Mouse (Mus musculus): ENCODE data around the gene Nek8.
A peak's percentile ranks its signal among the peaks of the same experiment; 100 is the strongest.

Gene Nek8

DNA sequence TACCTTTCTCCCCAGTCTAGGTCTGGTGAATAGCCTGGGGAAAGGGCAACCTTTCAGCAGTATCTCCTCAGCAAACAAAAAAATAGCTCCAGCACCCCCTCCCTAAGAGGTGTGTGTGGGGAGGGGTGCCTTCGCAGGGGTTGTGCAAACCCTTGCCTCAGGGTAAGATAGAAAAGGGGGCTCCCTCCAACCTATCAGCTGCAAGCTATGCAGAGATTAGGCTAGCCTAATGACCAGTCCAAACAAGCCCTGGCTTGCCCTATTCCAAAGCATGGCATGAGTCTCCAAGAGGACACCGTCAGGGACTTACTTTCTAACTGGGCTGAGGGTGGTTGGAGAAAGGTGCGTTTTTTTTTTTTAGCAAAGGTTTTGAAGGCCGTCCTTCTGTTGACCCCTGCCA, 10.3 kb downstream of the Nek8 start:
- DNase-seq = no peak

DNA sequence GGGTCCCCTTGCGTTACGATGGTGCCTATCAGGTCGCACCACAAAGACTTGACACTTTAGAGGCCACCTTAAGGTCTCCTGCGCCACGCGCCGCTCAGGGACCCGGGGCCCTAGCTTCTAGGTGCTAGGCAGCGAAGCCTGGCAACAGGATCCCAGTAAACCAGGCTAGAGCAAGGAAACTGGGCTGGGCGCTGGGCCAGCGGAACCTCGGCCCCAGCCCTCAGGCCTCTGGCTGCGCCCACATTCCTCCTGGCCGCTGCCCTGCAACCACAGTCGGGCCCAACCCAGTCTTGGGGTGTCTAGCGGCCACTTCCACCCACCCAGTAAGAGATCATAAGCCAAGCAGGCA, 10.7 kb downstream of the Nek8 start:
- DNase-seq = no peak

DNA sequence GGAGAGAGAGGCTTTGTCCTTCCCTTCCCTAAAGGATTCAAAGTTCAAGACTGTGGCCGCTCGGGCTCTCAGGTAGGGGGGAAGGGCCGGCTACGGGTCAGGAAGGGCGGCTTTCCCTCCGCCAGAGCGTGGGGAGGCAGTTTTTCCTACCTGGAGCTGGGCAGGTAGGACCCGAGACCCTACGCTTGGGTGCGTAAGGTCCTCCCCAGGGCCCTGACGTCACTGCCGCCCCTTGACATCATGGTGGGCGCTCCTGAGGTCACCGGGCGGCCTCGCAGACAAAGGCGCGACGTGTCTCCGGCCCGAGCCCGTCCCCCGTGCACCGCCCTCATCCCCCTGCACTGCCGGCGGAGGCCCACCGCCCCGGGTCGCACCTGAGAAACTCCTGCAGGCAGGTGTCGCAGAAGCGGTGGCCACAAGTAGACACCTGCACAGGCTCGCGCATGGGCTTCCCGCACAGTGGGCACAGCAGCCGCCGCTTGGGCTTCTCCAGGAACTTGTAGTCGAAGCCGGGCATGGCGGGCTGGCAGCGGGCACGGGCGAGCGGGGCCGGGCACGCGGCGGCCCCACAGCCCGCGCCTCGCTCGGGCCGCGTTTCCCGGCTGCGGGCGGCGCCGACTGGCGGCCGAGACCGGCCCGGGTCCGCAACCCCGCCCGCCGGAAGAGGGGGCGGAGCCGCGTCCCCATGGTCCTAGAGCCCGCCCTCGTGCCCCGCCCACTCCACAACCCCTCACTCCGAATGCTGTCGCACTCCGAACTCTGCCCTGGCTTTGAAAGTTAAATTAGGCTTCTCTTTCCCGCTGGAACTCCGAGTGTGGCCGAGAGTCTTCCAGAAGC, 11.3 kb downstream of the Nek8 start, which contains the start of gene Traf4:
TSS of gene Traf4 (minus strand) at position 666 of the 837 bp plus-strand sequence.
- peak; percentile 69 for DNase-seq

DNA sequence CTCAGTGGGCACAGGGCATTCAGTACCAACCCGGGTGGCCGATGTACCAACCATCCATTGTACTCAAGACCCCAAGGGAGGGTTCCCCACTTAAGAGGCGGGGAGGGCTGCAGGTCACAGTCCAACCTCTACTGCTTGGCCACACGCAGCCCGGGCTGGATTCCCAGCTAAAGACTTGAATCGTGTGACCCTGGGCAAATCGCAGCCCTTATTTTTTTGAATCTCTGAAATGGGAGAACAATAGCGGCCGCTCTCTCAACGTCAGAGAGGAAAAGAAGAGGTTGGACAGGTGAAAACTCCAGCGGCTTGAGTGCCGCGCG, 11.9 kb downstream of the Nek8 start:
- no peak for DNase-seq

DNA sequence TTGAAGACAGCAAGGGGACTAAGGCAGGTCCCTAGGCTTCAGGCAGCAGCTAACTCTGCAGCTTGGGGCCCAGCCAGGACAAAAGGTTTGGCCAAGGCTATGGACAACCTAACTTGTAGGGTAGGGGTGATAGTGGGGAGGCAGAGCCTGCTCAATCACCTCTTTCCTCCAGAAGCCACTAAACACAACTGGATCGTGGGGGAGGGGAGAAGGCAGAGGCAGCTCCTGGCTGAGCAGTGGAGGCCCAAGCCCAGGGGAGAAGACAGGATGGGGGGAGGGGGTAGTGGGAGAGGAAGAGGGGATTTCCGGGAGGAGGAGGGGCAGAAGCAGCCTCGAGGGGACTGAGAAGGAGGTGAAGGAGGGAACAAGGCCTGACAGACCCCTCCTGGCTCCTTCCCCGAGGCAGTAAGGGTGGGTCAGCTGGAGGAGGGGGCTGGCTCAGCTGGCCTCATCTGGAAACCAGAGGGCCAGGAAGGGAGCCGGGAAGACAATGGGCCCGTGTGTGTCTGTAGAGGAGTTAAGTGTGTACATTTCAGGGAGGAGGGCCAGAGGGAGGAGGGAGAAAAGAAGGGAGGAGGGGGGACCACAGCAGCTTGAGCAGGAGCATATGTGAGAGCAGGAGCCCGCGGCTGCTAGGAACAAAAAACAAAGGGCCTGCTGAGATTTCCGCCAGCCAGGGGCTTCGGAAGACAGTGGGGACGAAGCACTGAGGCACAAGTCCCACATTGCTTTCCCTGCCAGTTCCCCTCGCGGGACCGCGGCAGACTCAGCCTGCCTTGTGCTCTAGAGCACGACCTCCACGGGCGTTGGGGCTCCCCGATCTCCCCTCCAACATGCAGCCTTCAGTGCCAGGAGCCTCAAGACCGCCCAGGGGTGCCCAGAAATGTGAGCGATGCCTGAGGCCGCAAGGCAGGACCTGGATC, 12.5 kb downstream of the Nek8 start:
- DNase-seq = no peak

DNA sequence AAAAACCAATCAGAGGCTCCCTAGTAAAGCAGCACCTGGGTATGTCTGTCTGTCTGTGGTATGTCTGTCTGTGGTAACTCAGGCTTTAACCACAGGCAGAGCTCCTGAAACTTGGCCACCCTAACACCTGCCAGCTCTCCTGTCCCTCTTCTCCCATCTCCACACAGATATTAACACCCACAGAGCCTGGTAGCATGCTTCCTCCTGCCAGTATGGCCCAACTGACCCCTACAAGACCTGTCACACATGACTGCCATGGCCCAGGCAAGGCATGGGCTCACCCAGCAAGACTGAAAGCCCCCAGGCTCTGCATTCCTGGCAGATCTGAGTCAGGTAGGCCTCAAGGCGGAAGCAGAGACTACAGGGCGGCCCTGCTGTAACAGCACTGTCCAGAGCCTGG, 13.4 kb downstream of the Nek8 start:
- DNase-seq = no peak

DNA sequence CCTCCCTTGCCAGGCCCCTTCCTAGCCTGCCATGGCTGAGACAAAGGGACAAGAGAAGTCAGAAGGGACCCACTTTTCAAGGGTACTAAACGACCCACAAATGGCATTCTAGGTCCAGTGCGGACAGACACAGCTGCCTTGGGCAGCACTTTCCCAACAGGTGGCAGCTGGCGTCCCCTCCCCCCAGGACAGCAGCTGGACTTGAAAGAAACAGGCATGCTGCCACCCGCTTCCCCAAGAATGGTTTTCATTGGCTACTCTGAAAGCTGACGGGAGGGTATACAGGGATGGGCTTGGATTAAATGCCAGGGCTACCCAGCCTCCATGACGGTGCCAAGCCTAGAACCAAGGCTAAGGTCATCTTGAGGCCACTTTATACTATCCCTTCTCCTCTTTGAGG, 14.0 kb downstream of the Nek8 start:
- no peak for DNase-seq

DNA sequence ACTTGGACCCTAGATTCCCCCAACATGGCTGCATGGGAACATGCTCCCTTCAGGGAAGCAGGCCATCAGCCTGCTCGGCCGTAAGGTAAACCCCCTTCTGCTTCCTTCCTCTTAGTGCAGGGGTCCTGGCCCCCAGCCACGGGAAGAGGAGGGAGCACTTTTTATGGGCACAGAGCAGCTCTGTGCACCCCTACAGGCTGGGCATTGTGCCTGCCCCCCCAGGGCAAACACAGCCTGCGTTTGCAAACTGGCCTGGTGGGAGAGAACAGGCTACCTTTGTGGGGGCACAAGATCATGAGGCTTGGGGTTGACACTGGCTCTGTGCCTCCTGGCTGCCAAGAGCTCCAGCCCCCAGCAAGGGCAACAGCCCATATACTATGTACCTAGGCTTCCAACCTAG, 14.5 kb downstream of the Nek8 start:
- no peak for DNase-seq

DNA sequence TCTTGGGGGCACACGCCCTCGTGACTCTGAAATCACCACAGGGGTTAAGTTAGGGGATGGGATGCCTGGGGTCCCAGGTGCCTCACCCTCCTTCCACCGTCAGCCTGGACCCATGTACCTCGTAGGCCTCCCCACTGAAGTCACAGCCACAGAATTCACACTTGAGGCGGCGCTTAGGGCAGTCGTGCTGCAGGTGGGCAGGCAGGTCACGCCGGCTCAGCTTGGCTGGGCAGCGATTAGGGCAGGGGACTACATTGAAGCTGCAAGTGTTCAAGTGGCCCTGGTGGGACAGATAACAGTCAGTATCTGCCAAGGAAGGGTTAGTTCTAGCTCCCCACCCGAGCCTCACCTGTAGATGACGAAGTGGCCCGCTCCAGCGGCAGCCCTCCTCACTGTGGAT, 15.3 kb downstream of the Nek8 start:
- DNase-seq = no peak

DNA sequence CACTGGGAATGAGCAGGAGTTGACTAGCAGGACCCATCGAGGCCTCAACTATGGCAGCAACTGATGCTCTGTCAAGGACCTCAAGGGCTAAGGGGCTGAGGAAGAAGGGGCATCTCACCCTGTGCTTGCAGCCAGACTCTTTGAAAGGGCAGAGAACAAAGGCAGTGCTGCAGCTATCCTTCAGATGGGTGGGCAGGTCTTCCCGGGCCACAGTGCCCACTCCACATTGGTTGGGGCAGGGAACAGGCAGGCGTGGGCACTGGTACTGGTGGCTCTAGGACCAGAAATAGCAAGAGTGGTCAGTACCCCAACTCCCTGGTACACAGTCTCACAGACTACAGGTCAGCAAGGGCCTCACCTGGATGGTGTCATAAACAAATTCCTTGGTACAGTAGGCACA, 15.8 kb downstream of the Nek8 start:
- no peak for DNase-seq

DNA sequence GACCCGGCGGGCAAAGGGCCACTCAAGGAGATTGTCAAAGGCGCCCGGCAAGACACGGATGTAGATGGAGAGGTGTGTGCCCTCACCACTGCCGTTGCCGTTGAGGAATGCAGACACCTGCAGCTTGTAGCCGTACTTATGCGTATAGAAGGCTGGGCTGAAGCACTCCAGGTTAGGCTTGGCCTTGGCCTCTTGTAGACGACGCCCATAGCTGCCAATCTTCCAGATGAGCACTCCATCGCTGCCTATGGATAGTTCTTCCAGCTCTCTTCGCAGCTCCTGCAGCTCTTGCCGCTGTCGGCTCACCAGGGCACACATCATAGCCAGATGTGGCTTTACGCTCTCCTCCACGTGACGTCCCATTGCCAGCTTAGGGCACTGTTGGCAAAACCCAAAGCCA, 16.3 kb downstream of the Nek8 start:
- DNase-seq = no peak

DNA sequence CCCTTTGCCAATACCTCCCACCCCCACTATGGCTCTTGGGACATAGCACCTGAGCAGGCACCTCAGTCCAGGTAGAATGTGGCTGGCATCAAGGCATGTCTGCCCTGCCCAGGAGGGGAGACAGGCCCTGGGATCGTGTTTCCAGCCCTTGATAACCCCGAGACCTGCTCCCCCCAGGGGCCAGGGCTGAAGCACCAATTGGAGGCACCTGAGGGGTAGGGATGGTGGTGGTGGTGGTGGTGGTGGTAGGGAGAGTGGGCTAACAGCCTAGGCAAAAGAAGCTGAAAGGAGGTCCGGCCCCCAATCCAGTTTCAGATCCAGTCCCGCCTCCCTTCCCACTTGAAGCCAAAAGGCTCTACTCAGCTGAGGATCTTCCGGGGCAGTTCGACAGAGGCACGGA, 16.9 kb downstream of the Nek8 start:
- peak; percentile 26 for DNase-seq

DNA sequence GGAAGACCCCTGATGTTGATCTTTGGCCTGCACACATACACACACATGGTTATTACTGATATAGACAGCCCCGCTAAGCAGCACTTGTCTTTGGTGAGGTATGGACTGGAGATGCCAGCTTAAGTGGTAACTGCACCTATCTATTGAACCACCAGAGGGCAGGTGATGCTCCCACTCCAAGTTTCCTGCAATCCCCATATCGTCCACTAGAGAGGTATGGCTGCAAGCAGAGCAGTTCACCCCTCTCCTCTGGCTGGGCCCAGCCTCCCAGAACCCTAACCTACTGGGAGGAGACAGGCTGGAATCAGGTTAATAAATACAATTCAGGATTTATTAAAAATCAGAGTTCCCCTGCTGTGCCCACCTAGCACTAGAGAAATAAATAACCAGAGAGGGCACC, 17.4 kb downstream of the Nek8 start:
- peak; percentile 80 for DNase-seq

DNA sequence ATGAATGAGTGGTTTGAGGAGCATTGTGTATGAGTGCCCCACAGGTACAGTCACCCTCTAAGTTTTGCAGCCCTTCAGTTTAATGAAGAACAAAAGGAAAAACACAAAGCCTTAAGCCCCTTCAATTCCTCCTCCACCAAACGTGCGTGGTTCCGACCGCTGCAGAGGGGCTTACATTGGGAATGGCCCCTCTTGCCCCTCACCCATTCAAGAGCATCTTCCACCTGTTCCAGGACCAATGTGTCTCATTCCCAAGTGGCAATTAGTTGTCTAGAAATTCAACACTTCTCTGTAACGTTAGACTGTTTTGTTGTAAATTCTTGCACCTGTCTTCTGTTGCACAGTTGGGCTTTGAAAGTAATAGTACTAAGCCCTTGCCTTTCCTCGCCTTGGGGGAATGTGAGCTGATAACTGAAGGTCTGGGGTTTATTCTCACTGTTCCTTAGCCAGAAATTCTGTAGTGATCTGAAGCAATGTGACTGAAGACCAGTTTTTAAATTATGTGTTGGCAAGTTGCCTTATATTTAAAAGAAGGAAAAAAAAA, 20.2 kb downstream of the Nek8 start:
- DNase-seq = no peak

DNA sequence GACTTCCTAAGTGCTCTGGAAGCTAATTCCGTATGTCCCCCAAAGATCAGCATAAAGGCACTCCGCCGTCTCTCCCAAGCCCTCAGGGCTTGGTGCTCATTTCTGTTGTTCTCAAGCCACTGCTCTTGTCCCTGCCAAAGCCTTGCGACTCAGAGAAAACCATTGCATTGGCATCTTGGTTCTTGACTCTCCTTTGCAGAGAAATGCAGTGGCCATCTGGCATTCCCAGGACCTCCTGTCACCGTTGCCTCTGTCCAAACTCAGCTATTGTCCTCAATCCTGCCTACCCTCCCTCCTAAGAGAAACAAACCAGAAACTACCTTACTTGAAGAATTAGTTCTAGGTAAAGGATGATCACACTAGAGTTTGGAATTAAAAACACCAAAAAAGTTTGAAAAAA, 20.8 kb downstream of the Nek8 start:
- DNase-seq = peak; percentile 28

DNA sequence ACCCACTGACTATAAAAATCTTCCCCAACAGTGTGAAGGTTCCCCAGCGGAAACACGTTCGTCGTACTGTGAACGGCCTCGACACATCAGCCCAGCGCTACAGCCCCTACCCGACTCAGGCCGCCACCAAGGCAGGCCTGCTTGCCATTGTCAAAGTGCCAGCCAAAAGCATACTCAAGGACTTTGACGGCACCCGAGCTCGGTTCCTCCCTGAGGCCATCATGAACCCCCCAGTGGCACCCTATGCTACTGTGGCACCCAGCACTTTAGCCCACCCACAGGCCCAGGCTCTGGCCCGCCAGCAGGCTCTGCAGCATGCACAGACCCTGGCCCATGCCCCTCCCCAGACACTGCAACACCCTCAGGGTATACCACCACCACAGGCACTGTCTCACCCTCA, 22.7 kb downstream of the Nek8 start:
- DNase-seq = peak; percentile 30

DNA sequence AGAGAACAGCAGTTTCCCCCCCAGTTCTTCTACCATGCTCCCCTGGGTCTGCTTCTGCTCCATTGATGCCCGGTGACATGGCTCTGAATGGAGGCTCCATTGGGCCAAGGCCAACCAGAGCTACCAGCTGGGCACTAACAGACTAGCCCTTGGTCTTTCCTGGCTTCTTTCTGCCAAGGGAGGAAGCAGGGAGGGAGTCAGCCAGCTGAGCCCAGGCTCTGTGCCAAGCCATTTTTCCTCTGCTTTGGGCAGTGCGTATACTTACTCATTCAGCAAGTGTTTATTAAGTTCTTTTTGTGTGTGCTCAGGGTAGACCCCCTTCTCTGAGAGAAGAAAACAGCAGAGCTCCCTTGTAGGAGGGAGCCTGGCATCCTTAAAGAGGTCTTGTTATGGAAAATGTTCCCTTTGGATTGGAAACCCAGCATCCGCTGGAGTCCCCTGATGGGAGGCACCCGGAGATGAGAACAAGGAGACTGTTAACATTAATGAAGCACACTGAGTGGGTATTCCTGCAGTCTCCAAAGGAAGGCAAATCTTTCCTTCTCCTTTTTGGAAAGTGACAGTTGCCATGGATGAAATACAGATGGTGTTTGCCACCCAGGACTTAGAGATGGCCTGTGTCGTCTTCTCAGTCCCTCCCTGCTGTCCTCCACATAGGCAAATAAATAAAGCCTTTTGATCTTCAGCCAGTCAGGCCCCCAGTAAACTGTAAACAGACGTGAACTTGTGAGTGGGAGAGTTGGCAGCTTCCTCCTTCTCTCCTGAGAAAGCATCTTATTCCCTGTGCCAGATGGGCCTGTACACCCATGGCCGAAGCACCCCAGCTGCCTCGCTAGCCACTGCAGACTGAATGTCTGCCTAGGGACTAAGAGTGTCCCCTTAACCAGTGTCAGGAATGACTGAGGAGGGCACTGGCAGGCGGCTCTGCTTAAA, 23.9 kb downstream of the Nek8 start:
- peak; percentile 87 for DNase-seq

DNA sequence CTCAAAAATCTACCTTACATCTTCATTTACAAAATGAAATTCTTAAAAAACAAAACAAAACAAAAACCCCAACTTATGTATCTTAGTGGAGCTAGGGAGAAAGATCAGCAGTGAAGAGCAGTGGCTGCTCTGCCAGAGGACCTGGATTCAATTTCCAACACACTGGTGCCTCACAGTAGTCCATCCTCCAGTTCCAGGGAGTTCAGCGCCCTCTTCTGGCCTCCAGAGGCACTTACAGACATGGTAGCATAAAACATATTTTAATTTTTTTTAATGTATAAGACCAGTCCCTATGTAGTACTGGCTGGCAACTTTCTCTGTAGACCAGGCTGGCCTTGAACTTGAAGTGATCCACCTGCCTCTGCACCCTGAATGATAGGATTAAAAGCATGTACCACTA, 25.3 kb downstream of the Nek8 start:
- no peak for DNase-seq

DNA sequence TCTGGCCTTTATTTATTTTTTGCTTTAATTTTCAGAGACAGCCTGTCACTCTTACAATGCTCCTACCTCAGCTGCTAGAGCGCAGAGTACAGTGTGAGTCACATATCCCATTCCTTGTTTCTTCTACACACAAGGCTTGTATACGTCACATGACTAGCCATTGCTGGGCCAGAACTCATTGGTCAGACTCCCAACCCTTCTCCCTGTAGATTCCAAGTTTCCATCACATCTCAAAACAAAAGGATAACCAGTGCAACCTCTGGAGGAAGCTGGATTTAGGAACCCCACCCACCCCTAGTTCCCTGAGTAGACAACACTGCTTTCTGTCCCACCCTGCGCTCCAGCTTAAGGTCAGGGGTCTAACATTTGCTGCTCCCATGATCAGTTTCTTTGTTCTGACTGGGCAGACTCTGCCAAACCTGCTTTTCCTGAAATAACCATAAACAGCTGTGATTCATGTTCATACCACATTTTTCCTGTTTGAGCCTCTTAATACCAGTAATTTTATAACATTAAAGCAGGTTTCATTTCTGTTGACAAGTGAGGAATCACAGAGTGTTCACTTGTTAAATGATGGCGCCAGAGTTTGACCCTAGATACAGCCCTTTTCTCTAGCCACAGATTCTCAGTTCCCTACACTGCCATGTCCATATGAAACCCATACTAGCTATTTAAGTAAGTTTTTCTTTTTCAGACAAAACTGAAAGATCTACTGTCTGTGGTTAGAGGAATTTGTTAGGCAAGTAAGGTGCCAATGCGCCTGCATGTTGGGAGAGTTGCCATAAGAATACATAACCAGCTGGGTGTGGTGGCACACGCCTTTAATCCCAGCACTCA, 29.6 kb downstream of the Nek8 start:
- DNase-seq = no peak

DNA sequence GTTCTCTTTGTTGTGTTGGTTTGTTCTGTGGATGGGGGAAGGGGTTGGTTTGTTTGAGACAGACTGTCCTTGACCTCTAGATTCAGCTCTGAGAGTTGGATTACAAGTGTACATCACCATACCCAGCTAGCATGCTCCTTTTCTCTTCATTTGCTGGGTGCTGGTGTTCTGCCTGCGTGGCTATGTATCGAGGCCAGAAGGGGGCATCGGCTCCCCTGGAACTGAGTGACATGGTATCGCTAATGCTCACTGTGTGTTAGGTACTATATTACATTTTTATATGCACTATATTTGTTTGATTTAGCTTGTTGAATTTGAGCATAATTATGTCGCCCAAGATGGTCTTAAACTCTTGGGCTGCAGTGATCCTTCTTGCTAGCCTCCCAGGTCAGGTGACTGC, 30.3 kb downstream of the Nek8 start:
- DNase-seq = no peak

DNA sequence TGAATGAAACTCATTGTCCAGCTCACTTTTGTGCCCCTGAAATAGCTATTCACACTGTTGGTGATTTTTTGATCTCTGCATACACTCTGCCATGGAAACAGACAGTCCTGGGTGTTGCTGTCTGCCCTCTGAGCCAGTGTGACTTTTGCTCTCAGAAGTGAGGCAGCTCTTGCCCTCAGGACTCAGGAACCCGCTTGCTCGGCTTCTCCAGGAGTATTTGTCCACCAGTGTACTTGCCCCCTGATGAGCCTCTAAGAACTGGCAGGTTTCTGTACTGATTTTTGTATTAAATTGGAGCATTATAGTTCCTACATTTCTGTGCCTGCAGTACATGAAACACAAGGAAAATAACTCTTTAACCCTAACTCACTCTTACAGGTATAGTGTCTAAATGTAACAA, 33.0 kb downstream of the Nek8 start:
- DNase-seq = no peak

DNA sequence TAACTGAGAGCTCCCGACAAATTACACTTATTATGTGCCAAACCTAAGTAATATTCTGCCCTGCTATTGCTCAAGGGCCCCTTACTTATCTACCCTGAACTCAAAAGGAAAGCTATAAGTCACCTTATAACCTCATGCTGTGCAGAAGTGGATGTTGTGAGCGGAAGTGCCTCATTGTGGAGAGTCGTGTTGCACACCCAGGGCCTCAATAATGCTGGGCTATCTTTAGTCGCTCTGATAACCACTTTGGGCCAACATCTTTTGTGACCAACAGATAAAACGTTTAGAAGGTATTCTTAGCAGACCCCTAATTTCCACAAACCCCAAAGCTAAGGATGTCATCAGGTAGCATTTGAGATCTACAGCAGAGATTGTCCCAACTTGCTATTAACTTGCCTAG, 35.8 kb downstream of the Nek8 start:
- no peak for DNase-seq

Measured in cerebellum, adult 11-12 months (tissue).